8 mouse cellular contexts compared by ENCODE assay signal in genomic region chr2:125505746-125506315, GRCm38 (mm10). TPM values are rescaled to one million over a fixed set of nuclear protein-coding genes. Genes with fewer than 3 reads are reported as not detected.
A peak's percentile ranks its signal among the peaks of the same experiment; 100 is the strongest.
DNase-seq lines count a peak whose midpoint lies in the region; ATAC-seq lines count a peak whose summit lies in the region.

No protein-coding gene starts in this region.

- peak overlapping the region; percentile 70 for H3K4me3 ChIP-seq in brown adipose tissue, adult 24 weeks (ENCODE audit: insufficient read depth, low read depth, low read length)
- H3K4me3 ChIP-seq in hindbrain, embryonic 14.5 days (replicated peaks; ENCODE audit: low read length): peak overlapping the region; percentile 82
- peak overlapping the region; percentile 73 for H3K4me3 ChIP-seq in stomach, embryonic 16.5 days (replicated peaks; ENCODE audit: low read length)

- intact Hi-C loops in left cerebral cortex, postnatal 36 days (cut with DNase I): no loop called here

- DNase-seq in cerebellum, postnatal 14 days: peak; percentile 76
- DNase-seq in gastrocnemius, adult 18-20 months (ENCODE audit: low spot score): peak; percentile 30
- DNase-seq in hindbrain, embryonic 14.5 days (ENCODE audit: low spot score): peak; percentile 66
- peak; percentile 53 to 57 for DNase-seq in left cerebral cortex, postnatal 36 days (ENCODE audit: low spot score in 2 of 2)

- H3K27ac ChIP-seq in brown adipose tissue, adult 24 weeks (replicated peaks; ENCODE audit: low read depth, low read length): peak overlapping the region; percentile 41
- peak overlapping the region; percentile 54; the same call in 1 of the 2 replicates for H3K27ac ChIP-seq in hindbrain, embryonic 14.5 days
- H3K27ac ChIP-seq in stomach, embryonic 16.5 days (ENCODE audit: low read length): peak overlapping the region; percentile 94

- no peaks in the 10 kb centered on the region for H3K9me3 ChIP-seq in hindbrain, embryonic 14.5 days (ENCODE audit: control insufficient read depth, low read length)
- H3K9me3 ChIP-seq in stomach, embryonic 16.5 days (replicated peaks; ENCODE audit: control insufficient read depth, low read length): no peaks in the 10 kb centered on the region

- peak overlapping the region; percentile 98 for H3K4me2 ChIP-seq in hindbrain, embryonic 14.5 days (replicated peaks)
- peak overlapping the region; percentile 61 for H3K4me2 ChIP-seq in stomach, embryonic 16.5 days (ENCODE audit: low read depth, low read length)

- H3K36me3 ChIP-seq in hindbrain, embryonic 14.5 days (replicated peaks; ENCODE audit: control insufficient read depth, insufficient read depth): no peaks in the 10 kb centered on the region
- H3K36me3 ChIP-seq in stomach, embryonic 16.5 days (ENCODE audit: control insufficient read depth, insufficient read depth, low read length): no peaks in the 10 kb centered on the region

- no peaks in the 10 kb centered on the region; the same call in 1 of the 2 replicates for H3K27me3 ChIP-seq in hindbrain, embryonic 14.5 days (ENCODE audit: control insufficient read depth, insufficient read depth, low read length)
- peaks cover 14% of the 10 kb centered on the region for H3K27me3 ChIP-seq in stomach, embryonic 16.5 days (ENCODE audit: control insufficient read depth, insufficient read depth, low read length)

- H3K9ac ChIP-seq in hindbrain, embryonic 14.5 days: peak overlapping the region; percentile 72
- peak overlapping the region; percentile 79 for H3K9ac ChIP-seq in stomach, embryonic 16.5 days (ENCODE audit: low read length)

- H3K4me1 ChIP-seq in brown adipose tissue, adult 24 weeks (ENCODE audit: control insufficient read depth, insufficient read depth, insufficient read length, low read length): peaks cover 10% of the 10 kb centered on the region; the same call in 1 of the 2 replicates
- H3K4me1 ChIP-seq in hindbrain, embryonic 14.5 days (replicated peaks; ENCODE audit: control insufficient read depth, insufficient read depth, low read length): peaks cover 8% of the 10 kb centered on the region; the same call in 1 of the 2 replicates
- H3K4me1 ChIP-seq in stomach, embryonic 16.5 days (ENCODE audit: control insufficient read depth, insufficient read depth, low read length): peaks cover 9% of the 10 kb centered on the region; the same call in 1 of the 2 replicates

- no peak for ATAC-seq in cerebellum, adult (ENCODE audit: insufficient number of reproducible peaks, low FRiP score, low TSS enrichment)
- ATAC-seq in hindbrain, embryonic 14.5 days (ENCODE audit: low FRiP score): peak; percentile 80
- peak; percentile 20; the same call in 1 of the 2 replicates for ATAC-seq in megakaryocyte-erythroid progenitor cell, adult 5-6 weeks (replicated peaks; ENCODE audit: low FRiP score, low TSS enrichment, poor library complexity, severe bottlenecking)
- ATAC-seq in stomach, embryonic 16.5 days (ENCODE audit: insufficient read depth, low FRiP score): peak; percentile 66

- WGBS in hindbrain, embryonic 14.5 days: under 1% methylated on average over 48 of the region's 48 CpGs
- WGBS in stomach, embryonic 16.5 days: under 1% methylated on average over 48 of the region's 48 CpGs

RNA-seq across cellular contexts. Expression of gene Gm9913, which starts 0.9 kb away (rescaled TPM):
- not detected in 2 replicates for polyA plus RNA-seq in brown adipose tissue, adult 24 weeks (2012; ENCODE audit: insufficient read depth, insufficient read length, missing spikeins)
- under 1 TPM in 1 of 2 experiments, not detected in 1; 0.09 TPM for total RNA-seq in gastrocnemius, adult 18-20 months (2021)
- not detected in 2 replicates for polyA plus RNA-seq in hindbrain, embryonic 14.5 days (2014; fragmentation: Nextera tagmentation; extraction: Ambion mirVana)
- under 1 TPM; 0.14 to 0.17 TPM for total RNA-seq in left cerebral cortex, postnatal 36 days (2021)
- total RNA-seq in megakaryocyte-erythroid progenitor cell, adult 5-6 weeks (2014; fragmentation: Nextera tagmentation): not detected in 2 replicates
- total RNA-seq in megakaryocyte-erythroid progenitor cell, adult 5-6 weeks (2017): not detected in 2 replicates
- polyA plus RNA-seq in stomach, embryonic 16.5 days (2015; fragmentation: Nextera tagmentation; extraction: Ambion mirVana): 0.37 and 0.45 TPM in 2 replicates

RNA-seq across cellular contexts. Expression of gene Fbn1, which starts 2.0 kb away (rescaled TPM):
- 7.8 and 21.4 TPM in 2 replicates for polyA plus RNA-seq in brown adipose tissue, adult 24 weeks (2012; ENCODE audit: insufficient read depth, insufficient read length, missing spikeins)
- 10 to 100 TPM; 27.7 to 33.8 TPM for total RNA-seq in gastrocnemius, adult 18-20 months (2021)
- polyA plus RNA-seq in hindbrain, embryonic 14.5 days (2014; fragmentation: Nextera tagmentation; extraction: Ambion mirVana): 5.4 and 6.7 TPM in 2 replicates
- 1 to 10 TPM; 3.7 to 6.7 TPM for total RNA-seq in left cerebral cortex, postnatal 36 days (2021)
- not detected in 2 replicates for total RNA-seq in megakaryocyte-erythroid progenitor cell, adult 5-6 weeks (2014; fragmentation: Nextera tagmentation)
- total RNA-seq in megakaryocyte-erythroid progenitor cell, adult 5-6 weeks (2017): not detected in 2 replicates
- polyA plus RNA-seq in stomach, embryonic 16.5 days (2015; fragmentation: Nextera tagmentation; extraction: Ambion mirVana): 31.3 and 33.7 TPM in 2 replicates

Comparison
In these comparisons a context has a peak if more than half of its experiments do, and no peak if none do; other contexts are left out.
1. H3K27ac ChIP-seq: peak in every context shown above with its lines; median percentile 94 in stomach, embryonic 16.5 days; 54 in hindbrain, embryonic 14.5 days; 41 in brown adipose tissue, adult 24 weeks.
2. RNA of gene Fbn1, which starts 2.0 kb away (total RNA-seq): 27.7 to 33.8 TPM in gastrocnemius, adult 18-20 months and 3.7 to 6.7 TPM in left cerebral cortex, postnatal 36 days; not detected in megakaryocyte-erythroid progenitor cell, adult 5-6 weeks; every median in the first group is over 4 times any median in the second.
3. Peak in every context shown above with its lines, with median percentiles within 50 percentile points of each other: DNase-seq and H3K4me3 ChIP-seq.